Mouse (Mus musculus): ENCODE results near the gene Fam107b.

Fam107b gene

DNA sequence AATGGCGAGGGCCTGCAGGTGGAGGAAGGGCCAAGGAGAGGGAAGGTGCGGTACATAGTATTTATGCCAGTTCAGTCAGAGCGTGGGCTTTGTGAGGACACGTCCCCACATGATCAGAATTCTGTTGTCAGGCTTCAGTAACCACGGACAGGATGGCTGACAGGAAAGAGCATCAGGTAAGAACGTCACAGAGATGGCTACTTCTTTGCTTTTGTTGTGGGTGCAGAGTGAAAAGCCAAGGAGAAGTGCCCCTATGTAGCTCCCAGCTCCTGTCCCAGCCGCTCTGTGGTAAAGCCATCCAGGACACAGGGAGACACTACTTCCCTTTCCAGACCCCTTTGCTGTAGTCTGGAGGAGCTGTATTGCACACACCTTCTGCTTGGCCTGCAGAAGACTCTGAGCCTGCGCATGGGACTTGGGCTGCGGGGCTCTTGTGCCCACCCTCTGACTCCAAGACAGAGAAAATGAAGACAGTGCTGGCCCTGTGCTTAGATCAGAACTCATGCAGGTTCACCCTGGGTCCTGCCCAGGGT is 199.6 kb downstream of the Fam107b start:
- DNase-seq (ENCODE audit: extremely low spot score, low read depth, low spot score), result no peak

- no peak for DNase-seq (ENCODE audit: extremely low spot score, low read depth, low spot score)
These were observed 200.1 kb downstream of the Fam107b start for GRCm38 (mm10) chr2:3770383-3770782.

GRCm38 (mm10) chr2:3771483-3771882 is 201.2 kb downstream of the Fam107b start:
- no peak for DNase-seq (ENCODE audit: extremely low spot score, low read depth, low spot score)

- no peak for DNase-seq (ENCODE audit: extremely low spot score, low read depth, low spot score)
These were observed 202.8 kb downstream of the Fam107b start for GRCm38 (mm10) chr2:3773089-3773488.

GRCm38 (mm10) chr2:3775569-3775968 is 205.3 kb downstream of the Fam107b start:
- DNase-seq (ENCODE audit: extremely low spot score, low read depth, low spot score), result no peak

GRCm38 (mm10) chr2:3776045-3776444 is 205.8 kb downstream of the Fam107b start:
- DNase-seq (ENCODE audit: extremely low spot score, low read depth, low spot score), result no peak

GRCm38 (mm10) chr2:3777696-3778095 is 207.4 kb downstream of the Fam107b start:
- DNase-seq (ENCODE audit: extremely low spot score, low read depth, low spot score), result no peak

GRCm38 (mm10) chr2:3785546-3785945 is 215.3 kb downstream of the Fam107b start:
- DNase-seq (ENCODE audit: extremely low spot score, low read depth, low spot score), result no peak

DNA sequence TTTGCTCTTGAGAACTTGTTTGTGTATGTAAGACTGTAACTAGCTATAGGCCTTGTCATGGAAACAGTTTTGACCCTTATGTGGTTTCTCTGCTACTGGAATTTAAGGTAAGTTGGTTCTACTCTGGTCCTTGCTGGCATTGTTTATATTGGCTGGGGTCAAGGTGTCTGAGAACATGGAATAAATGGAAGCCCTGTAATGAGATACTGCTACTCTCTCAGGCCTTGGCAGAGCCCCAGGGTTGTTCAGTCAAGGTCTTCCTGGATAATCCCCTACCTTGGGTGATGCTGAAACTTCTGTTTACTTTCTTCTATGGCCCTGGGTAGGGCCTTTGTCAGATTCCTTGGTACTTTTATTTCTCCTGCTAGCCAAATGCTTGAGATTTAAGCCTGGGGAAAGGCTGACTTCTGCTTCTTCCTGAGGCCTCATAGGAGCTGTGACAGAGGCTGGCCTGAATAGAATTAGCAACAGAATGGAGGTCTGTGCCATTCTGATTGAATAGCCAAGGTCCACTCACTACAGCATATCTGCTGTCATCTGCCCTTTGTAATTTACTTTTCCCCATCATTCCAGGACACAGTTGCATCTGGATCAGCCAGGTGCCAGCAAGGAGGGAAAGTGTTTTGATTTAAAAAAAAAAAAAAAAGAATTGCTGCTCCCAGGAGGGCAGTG is 217.6 kb downstream of the Fam107b start:
- no peak for DNase-seq (ENCODE audit: extremely low spot score, low read depth, low spot score)

GRCm38 (mm10) chr2:3788424-3788786 is 218.1 kb downstream of the Fam107b start:
- DNase-seq (ENCODE audit: extremely low spot score, low read depth, low spot score), result no peak

DNA sequence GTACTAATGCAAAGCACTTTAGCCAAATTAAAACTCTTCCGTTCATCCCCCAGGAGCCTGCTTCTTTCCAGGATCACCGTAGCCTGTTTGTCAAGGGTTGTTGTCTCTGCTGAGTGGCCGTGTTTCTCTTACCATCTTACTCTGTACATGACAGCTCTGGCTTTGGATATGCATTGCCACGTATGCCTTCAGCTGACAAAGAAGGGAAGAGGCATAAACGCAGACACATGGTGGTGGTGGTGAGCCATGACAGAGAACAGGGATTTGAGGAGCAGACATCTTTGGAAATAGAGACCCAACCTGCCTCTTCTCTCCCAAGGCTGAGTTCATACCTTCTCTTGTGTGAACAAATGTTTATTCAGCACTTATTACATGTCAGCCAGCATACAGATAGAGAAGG is 226.3 kb downstream of the Fam107b start:
- no peak for DNase-seq (ENCODE audit: extremely low spot score, low read depth, low spot score)

DNA sequence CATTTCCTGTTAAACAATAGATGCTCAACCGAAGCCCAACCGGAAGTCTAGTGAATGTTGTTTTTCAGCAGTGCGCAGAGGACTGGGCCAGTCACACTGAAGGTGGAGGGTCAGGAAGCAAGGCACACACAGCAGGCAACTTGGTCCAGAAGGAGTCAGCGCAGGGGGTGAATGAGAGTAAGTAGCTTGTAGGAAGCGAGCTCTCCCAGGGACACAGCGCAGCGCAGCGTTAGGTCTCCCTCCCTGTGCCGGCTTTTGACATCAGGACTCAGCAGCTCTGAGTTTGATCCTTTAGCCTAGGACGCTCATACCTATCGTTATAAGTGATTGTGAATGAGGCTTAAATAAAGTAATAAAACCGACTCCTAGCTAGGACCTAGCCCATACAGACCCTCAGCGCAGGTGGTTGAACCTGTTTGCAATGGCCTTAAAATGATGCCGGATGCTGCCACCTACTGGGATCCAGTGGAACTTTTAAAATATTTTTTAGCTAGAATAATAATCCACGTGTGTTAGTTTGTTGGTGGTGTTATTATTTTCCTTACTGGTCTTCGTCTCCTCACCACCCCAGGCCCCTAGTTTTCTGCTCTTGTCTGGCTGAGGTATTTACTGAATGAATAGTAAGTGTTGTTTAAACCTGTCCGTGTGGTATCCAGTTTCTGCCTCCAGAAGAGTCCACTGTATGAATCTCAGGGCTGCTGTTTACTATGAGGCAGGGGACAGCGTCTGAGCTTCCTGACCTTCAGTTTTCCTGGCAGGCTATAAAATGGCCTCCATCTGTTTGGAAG is 229.7 kb downstream of the Fam107b start:
- DNase-seq (ENCODE audit: extremely low spot score, low read depth, low spot score), result peak; percentile 60

- DNase-seq (ENCODE audit: extremely low spot score, low read depth, low spot score), result no peak
These were observed 230.2 kb downstream of the Fam107b start for GRCm38 (mm10) chr2:3800555-3800878.

DNA sequence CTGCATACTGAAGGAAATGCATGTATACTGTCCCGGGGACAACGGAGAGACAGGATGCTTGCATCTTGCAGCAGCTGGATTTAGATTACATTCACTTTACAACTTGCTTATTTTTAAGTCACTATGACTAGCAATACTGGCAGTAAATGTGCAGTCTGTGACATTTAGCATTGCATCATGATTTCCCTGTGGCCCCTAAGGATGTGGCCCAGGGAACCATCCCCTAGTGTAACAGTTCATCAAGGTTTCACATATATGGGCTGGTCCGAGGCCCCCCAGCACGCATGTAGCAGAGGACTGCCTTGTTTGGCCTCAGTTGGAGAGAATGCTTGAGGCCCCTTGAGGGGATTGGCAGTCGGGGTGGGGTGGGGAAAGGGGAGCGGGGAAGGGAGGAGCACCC is 235.5 kb downstream of the Fam107b start:
- no peak for DNase-seq (ENCODE audit: extremely low spot score, low read depth, low spot score)

DNA sequence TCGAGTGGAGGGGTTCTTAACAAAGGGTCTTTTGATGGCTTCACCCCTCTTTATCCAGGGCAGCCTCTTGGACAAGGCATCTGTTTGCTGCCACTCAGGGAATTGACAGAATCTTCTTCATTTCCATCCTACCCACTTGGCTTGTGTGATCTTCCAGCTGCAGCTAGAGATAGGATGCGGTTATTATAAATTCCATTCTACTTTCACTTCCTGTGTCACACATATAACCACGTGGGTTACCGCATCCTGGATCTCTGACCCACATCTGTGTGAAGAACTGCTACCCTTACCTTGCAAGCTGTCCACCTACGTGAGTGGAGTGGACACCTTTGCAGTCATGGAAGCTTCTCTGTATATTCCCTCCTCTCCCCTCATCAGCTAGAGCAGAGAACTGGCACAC is 240.0 kb downstream of the Fam107b start:
- DNase-seq (ENCODE audit: extremely low spot score, low read depth, low spot score), result no peak

DNA sequence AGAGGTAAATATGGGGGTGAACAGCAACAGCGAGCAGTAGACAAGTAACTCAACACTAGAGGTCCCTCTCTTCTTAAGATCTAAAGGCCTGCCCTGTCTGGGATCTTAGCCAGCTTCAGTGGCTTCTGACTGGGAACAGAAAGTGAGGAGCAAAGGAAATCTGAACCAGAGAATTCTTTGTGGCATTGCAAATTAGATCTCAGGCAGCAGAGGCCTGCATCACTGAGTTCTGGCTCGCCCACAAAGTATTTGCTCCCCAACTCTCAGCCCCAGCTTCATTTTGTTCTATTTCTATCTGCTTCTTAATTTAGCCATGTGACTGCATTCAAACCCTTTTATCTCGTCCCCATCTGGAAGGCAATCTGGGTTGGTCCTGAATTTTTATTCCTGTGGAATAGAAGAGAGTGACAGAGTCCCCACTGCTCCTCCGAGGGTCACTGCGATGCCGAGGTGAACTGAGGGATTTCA is 245.9 kb downstream of the Fam107b start:
- no peak for DNase-seq (ENCODE audit: extremely low spot score, low read depth, low spot score)

GRCm38 (mm10) chr2:3817626-3818025 is 247.3 kb downstream of the Fam107b start:
- DNase-seq (ENCODE audit: extremely low spot score, low read depth, low spot score), result no peak

DNA sequence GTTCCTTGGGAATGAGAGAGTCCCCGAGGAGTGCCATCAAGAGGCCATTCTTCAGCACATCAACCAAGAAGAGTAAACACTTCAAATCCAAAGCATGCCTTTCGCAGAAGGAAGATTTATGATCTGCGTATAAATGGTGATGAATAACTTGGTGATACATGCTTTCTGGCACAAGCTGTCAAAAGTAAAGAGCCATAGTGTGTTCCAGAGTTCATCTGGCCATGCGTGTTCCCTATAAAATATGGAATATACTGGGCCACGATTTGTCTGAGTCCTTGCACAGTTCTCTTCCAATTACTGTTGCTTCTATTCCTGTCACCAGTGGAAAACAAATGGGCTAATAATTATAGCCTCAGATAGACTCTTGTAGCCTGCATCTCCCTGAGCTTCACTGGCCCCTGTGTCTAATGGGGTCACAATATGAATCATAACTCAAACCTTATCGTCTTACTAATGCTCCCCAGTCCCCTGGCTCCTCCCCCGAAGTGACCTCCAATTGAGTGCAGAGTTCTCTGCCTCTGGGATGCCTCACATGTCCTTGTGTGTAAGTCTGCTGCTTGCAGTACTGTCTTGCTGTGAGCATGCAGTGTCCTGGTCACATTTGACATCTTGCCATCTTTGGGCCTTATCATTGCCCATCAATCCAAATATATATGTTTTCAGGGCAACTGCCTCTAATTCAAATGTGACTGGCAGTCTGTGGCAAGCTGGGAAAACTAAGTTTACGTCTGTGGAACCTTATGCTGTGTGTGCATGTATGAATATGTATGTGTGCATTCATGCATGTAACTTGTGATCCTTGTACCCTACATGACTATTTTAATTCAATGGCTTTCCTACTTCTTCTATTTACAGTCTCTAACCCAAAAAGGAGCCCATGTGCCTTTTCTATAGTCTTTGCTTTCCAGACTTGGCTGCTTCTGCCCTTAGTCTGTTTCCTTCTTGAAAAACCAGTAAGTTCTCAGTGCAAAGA is 252.5 kb downstream of the Fam107b start:
- DNase-seq (ENCODE audit: extremely low spot score, low read depth, low spot score), result no peak

Data from hindlimb bud, embryonic 11.5 days (tissue).